ENCODE assay signal across 8 mouse cellular contexts in genomic region chr3:122466100-122466730, GRCm38 (mm10).
DNase-seq lines count a peak whose midpoint lies in the region; ATAC-seq and TF ChIP-seq lines count a peak whose summit lies in the region.

No protein-coding gene starts in this region.

- H3K4me1 ChIP-seq in forebrain, embryonic 13.5 days = peaks cover 21% of the 10 kb centered on the region
- peaks cover 57% of the 10 kb centered on the region for H3K4me1 ChIP-seq in forebrain, embryonic 10.5 days
- H3K4me1 ChIP-seq in liver, postnatal 0 days (ENCODE audit: insufficient read depth) = 0 out of 2 replicates have a peak, but pooled peaks cover 6% of the 10 kb centered on the region
- H3K4me1 ChIP-seq in stomach, embryonic 14.5 days (ENCODE audit: control insufficient read depth, insufficient read depth, low read length) = peaks cover 16% of the 10 kb centered on the region

- H3K27ac ChIP-seq in forebrain, embryonic 13.5 days = no peak overlapping the region
- H3K27ac ChIP-seq in forebrain, embryonic 10.5 days = no peak overlapping the region
- no peak overlapping the region for H3K27ac ChIP-seq in liver, postnatal 0 days (ENCODE audit: low read depth)
- H3K27ac ChIP-seq in stomach, embryonic 14.5 days (ENCODE audit: low read length) = no peak overlapping the region

- H3K4me2 ChIP-seq in forebrain, embryonic 13.5 days = no peak overlapping the region
- H3K4me2 ChIP-seq in liver, postnatal 0 days (ENCODE audit: low read depth, low read length) = no peak overlapping the region
- H3K4me2 ChIP-seq in stomach, embryonic 14.5 days (replicated peaks; ENCODE audit: low read depth, low read length) = no peak overlapping the region

- DNase-seq in forebrain, embryonic 10.5 days (ENCODE audit: extremely low spot score, low spot score) = no peak
- DNase-seq in ovary, postnatal 14 days (ENCODE audit: low spot score) = peak; percentile 36
- DNase-seq in ovary, postnatal 10 days (ENCODE audit: low spot score) = no peak
- peak; percentile 32 for DNase-seq in cerebellum, adult 11-12 months
- DNase-seq in heart, postnatal 4 days = peak; percentile 68
- peak; percentile 37 for DNase-seq in liver, postnatal 0 days

- no peak for TF ChIP-seq EP300 in liver, postnatal 0 days (IDR thresholded peaks at IDR 0.05; ENCODE audit: low read depth)

- 0 out of 2 replicates have a peak, but pooled peaks have one; percentile 8 for ATAC-seq in forebrain, embryonic 13.5 days
- ATAC-seq in liver, postnatal 0 days = 0 out of 2 replicates have a peak, but pooled peaks have one; percentile 37
- peak; percentile 34; the same call in 1 of the 2 replicates for ATAC-seq in stomach, embryonic 14.5 days (ENCODE audit: insufficient number of reproducible peaks, insufficient read depth, low FRiP score, low read depth)

- no peak overlapping the region for H3K9ac ChIP-seq in forebrain, embryonic 13.5 days
- H3K9ac ChIP-seq in liver, postnatal 0 days (replicated peaks) = no peak overlapping the region
- H3K9ac ChIP-seq in stomach, embryonic 14.5 days (replicated peaks; ENCODE audit: low read depth, low read length) = no peak overlapping the region

- no peaks in the 10 kb centered on the region for H3K36me3 ChIP-seq in forebrain, embryonic 13.5 days (ENCODE audit: poor library complexity, severe bottlenecking)
- no peaks in the 10 kb centered on the region for H3K36me3 ChIP-seq in forebrain, embryonic 10.5 days (replicated peaks)
- H3K36me3 ChIP-seq in liver, postnatal 0 days (replicated peaks; ENCODE audit: insufficient read depth, low read length) = no peaks in the 10 kb centered on the region
- no peaks in the 10 kb centered on the region for H3K36me3 ChIP-seq in stomach, embryonic 14.5 days (ENCODE audit: control insufficient read depth, insufficient read depth, low read length)

- no peaks in the 10 kb centered on the region for H3K27me3 ChIP-seq in forebrain, embryonic 13.5 days
- no peaks in the 10 kb centered on the region for H3K27me3 ChIP-seq in forebrain, embryonic 10.5 days (ENCODE audit: poor library complexity, severe bottlenecking)
- no peaks in the 10 kb centered on the region for H3K27me3 ChIP-seq in liver, postnatal 0 days (ENCODE audit: insufficient read depth, low read length)
- no peaks in the 10 kb centered on the region for H3K27me3 ChIP-seq in stomach, embryonic 14.5 days (ENCODE audit: control insufficient read depth, insufficient read depth, low read length)

- peak; percentile 86 for TF ChIP-seq CTCF in liver, postnatal 0 days (IDR thresholded peaks at IDR 0.05; ENCODE audit: low read depth)

- no peak overlapping the region for H3K4me3 ChIP-seq in forebrain, embryonic 13.5 days
- H3K4me3 ChIP-seq in forebrain, embryonic 10.5 days = no peak overlapping the region
- H3K4me3 ChIP-seq in liver, postnatal 0 days (ENCODE audit: low read depth, low read length) = no peak overlapping the region
- H3K4me3 ChIP-seq in stomach, embryonic 14.5 days (ENCODE audit: low read depth, low read length) = no peak overlapping the region

- 53% methylated on average over 9 of the region's 9 CpGs for WGBS in forebrain, embryonic 13.5 days
- WGBS in forebrain, embryonic 10.5 days = 54% methylated on average over 9 of the region's 9 CpGs
- 39% methylated on average over 9 of the region's 9 CpGs for WGBS in liver, postnatal 0 days (ENCODE audit: insufficient replicate concordance)
- WGBS in stomach, embryonic 14.5 days = 40% methylated on average over 9 of the region's 9 CpGs

- no peaks in the 10 kb centered on the region for H3K9me3 ChIP-seq in forebrain, embryonic 13.5 days (replicated peaks)
- no peaks in the 10 kb centered on the region for H3K9me3 ChIP-seq in forebrain, embryonic 10.5 days
- no peaks in the 10 kb centered on the region for H3K9me3 ChIP-seq in liver, postnatal 0 days (ENCODE audit: low read length)
- no peaks in the 10 kb centered on the region for H3K9me3 ChIP-seq in stomach, embryonic 14.5 days (ENCODE audit: control insufficient read depth, low read depth, low read length)

Comparison
In these comparisons a context has a peak if more than half of its experiments do, and no peak if none do; other contexts are left out.
1. DNase-seq: peak in ovary, postnatal 14 days (single experiment), cerebellum, adult 11-12 months (single experiment), heart, postnatal 4 days (single experiment) and liver, postnatal 0 days (single experiment); none in forebrain, embryonic 10.5 days (single experiment) and ovary, postnatal 10 days (single experiment).
2. Peak in every context shown above with its lines, with median percentiles within 50 percentile points of each other: ATAC-seq.